Mouse (Mus musculus): ENCODE measurements at regions not wholly inside any gene's neighbourhood (a gene's known extent, or its start where the extent isn't known, plus 50 kb on each side); places are given as distances from the start of the nearest gene placed in this dataset.

DNA sequence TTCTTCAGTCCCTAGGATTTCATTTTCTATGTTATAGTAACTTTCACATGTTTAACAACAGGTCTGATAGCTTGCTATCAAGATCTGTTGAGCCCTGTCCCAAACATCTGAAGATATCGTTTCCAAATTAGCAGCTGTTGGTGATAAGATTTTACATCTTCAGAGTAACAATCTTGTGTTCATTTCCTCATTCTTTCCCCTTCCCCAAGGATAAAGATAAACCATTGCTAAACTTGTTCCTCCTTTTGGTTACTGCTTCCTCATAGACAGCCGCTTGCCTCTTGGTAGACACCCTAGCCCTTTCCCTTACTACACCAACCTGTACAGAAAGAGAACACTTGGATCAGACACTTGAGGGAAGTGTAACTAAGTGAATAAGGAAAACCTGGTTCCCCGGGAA lies 58.6 kb downstream of the Kcnrg start:
- no peak for DNase-seq
- no peak for TF ChIP-seq POLR2A (IDR thresholded peaks at IDR 0.05; ENCODE audit: control insufficient read depth, extremely low read depth, insufficient read depth, low read length, poor library complexity)
- TF ChIP-seq CTCF (IDR thresholded peaks at IDR 0.05; ENCODE audit: borderline replicate concordance, control insufficient read depth, extremely low read depth, insufficient read depth, low read length, poor library complexity), result no peak
- H3K4me1 ChIP-seq (replicated peaks; ENCODE audit: control insufficient read depth, insufficient read depth, low read length), result no peaks in the 10 kb centered on the region
- 82% methylated on average over 3 of the region's 3 CpGs for WGBS
- H3K27ac ChIP-seq (ENCODE audit: control insufficient read depth, insufficient read depth, low read length), result no peak overlapping the region
- no peaks in the 10 kb centered on the region for H3K27me3 ChIP-seq (ENCODE audit: control insufficient read depth, insufficient read depth, low read length)
- peaks cover 14% of the 10 kb centered on the region for H3K36me3 ChIP-seq (ENCODE audit: control insufficient read depth, insufficient read depth, low read length)
- no peak overlapping the region for H3K4me3 ChIP-seq (ENCODE audit: control insufficient read depth, insufficient read depth, low read length)

DNA sequence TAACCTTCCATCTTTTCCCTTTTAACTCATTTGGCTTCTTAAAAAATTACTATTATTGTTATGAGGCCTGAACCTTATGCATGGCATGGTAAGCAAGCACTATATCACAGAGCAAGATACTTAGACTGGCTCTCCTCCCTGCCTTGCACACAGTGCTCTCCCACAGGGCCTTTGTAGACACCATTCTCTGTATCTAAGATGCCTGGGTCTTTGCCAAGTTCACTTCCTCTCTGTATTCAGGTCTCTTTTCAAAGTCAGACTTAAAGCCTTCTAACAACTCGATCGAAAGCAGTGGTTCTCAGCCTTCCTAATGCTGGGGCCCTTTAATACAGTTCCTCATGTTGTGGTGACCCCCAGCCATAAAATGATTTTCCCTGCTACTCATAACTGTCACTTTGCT lies 65.9 kb downstream of the Kcnrg start:
- DNase-seq, result no peak
- H3K4me1 ChIP-seq (replicated peaks; ENCODE audit: control insufficient read depth, insufficient read depth, low read length), result peaks cover 7% of the 10 kb centered on the region
- H3K27me3 ChIP-seq (ENCODE audit: control insufficient read depth, insufficient read depth, low read length), result no peaks in the 10 kb centered on the region
- H3K4me3 ChIP-seq (ENCODE audit: control insufficient read depth, insufficient read depth, low read length), result no peak overlapping the region
- no peak overlapping the region for H3K27ac ChIP-seq (ENCODE audit: control insufficient read depth, insufficient read depth, low read length)
- TF ChIP-seq POLR2A (IDR thresholded peaks at IDR 0.05; ENCODE audit: control insufficient read depth, extremely low read depth, insufficient read depth, low read length, poor library complexity), result no peak
- TF ChIP-seq CTCF (IDR thresholded peaks at IDR 0.05; ENCODE audit: borderline replicate concordance, control insufficient read depth, extremely low read depth, insufficient read depth, low read length, poor library complexity), result no peak
- WGBS, result 6% methylated on average over 2 of the region's 2 CpGs
- H3K36me3 ChIP-seq (ENCODE audit: control insufficient read depth, insufficient read depth, low read length), result peaks cover 25% of the 10 kb centered on the region

DNA sequence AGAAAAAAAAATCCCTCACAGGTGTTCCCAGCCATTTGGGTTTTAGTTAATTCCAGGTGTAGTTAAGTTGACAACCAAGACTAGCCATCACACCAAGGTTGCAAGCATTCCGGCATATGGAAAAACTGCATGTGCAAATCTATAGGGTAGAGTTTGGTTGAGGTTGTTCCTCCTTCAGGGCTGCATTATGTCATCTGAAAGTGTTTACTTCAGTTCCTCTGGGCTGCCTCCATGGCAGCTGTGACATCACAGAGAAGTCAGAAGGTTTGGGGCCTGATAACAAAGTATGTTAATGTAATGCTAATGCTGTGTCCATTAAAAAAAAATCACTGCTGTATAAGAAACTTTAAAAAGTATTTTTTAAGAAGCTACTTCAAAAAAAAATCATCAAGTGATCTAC lies 70.8 kb downstream of the Kcnrg start:
- no peak overlapping the region for H3K4me3 ChIP-seq (ENCODE audit: control insufficient read depth, insufficient read depth, low read length)
- no peak overlapping the region for H3K27ac ChIP-seq (ENCODE audit: control insufficient read depth, insufficient read depth, low read length)
- peaks cover 9% of the 10 kb centered on the region for H3K4me1 ChIP-seq (replicated peaks; ENCODE audit: control insufficient read depth, insufficient read depth, low read length)
- peaks cover 5% of the 10 kb centered on the region for H3K36me3 ChIP-seq (ENCODE audit: control insufficient read depth, insufficient read depth, low read length)
- no peak for DNase-seq
- WGBS, result 97% methylated on average over 1 of the region's 1 CpGs
- no peaks in the 10 kb centered on the region for H3K27me3 ChIP-seq (ENCODE audit: control insufficient read depth, insufficient read depth, low read length)
- TF ChIP-seq CTCF (IDR thresholded peaks at IDR 0.05; ENCODE audit: borderline replicate concordance, control insufficient read depth, extremely low read depth, insufficient read depth, low read length, poor library complexity) (no peak), POLR2A (IDR thresholded peaks at IDR 0.05; ENCODE audit: control insufficient read depth, extremely low read depth, insufficient read depth, low read length, poor library complexity) (no peak)

DNA sequence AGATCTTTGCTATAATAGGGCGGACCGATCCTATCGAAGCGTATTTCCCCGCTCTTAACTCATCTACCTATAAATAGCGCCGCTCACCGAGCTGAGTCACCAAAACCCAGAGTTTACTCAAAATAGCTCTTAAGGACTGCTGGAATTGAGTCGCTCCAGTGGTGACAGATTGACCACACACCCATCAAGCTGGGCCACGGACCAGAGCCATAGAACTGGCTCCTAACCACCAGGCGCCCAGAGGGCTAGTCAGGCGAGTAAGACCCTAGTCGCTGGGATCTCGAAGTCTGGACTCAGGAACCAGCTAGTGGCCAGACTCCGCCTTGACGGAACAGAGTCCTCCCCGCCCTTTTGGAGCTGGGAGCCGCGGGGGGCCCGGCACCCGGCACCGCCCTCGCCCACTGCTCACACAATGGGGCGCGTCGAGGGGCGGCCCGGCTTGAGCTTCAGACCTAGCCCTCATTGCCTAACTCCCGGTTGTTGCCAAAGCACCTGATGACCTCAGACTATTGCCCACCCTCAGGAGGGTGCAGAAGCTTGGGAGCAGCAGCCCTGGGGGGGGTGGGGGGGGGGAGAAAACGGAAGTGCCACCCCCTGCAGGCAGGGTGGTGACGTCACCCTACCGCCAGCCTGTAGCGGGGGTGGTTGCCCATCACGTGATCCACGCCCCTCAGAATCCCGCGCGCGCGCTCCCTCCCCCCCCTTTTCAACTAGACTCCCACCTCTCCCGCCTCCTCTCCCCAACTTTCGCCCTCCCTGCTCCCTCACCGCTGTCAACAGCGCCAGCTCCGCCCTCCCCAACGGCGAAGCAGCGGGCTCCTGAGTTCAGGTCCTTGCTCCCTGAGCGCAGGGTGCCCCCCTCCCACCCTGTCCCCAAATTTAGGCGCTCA lies 73.8 kb downstream of the Kcnrg start:
- Histone ChIP-seq H3K27me3 (ENCODE audit: control insufficient read depth, insufficient read depth, low read length) (no peaks in the 10 kb centered on the region), H3K4me1 (replicated peaks; ENCODE audit: control insufficient read depth, insufficient read depth, low read length) (peaks cover 28% of the 10 kb centered on the region), H3K4me3 (ENCODE audit: control insufficient read depth, insufficient read depth, low read length) (peak overlapping the region; percentile 85), H3K36me3 (ENCODE audit: control insufficient read depth, insufficient read depth, low read length) (no peaks in the 10 kb centered on the region), H3K27ac (ENCODE audit: control insufficient read depth, insufficient read depth, low read length) (peak overlapping the region; percentile 75)
- DNase-seq, result peak; percentile 89
- under 1% methylated on average over 50 of the region's 50 CpGs for whole genome bisulfite sequencing
- peak; percentile 79 for TF ChIP-seq POLR2A (IDR thresholded peaks at IDR 0.05; ENCODE audit: control insufficient read depth, extremely low read depth, insufficient read depth, low read length, poor library complexity)
- no peak for TF ChIP-seq CTCF (IDR thresholded peaks at IDR 0.05; ENCODE audit: borderline replicate concordance, control insufficient read depth, extremely low read depth, insufficient read depth, low read length, poor library complexity)

DNA sequence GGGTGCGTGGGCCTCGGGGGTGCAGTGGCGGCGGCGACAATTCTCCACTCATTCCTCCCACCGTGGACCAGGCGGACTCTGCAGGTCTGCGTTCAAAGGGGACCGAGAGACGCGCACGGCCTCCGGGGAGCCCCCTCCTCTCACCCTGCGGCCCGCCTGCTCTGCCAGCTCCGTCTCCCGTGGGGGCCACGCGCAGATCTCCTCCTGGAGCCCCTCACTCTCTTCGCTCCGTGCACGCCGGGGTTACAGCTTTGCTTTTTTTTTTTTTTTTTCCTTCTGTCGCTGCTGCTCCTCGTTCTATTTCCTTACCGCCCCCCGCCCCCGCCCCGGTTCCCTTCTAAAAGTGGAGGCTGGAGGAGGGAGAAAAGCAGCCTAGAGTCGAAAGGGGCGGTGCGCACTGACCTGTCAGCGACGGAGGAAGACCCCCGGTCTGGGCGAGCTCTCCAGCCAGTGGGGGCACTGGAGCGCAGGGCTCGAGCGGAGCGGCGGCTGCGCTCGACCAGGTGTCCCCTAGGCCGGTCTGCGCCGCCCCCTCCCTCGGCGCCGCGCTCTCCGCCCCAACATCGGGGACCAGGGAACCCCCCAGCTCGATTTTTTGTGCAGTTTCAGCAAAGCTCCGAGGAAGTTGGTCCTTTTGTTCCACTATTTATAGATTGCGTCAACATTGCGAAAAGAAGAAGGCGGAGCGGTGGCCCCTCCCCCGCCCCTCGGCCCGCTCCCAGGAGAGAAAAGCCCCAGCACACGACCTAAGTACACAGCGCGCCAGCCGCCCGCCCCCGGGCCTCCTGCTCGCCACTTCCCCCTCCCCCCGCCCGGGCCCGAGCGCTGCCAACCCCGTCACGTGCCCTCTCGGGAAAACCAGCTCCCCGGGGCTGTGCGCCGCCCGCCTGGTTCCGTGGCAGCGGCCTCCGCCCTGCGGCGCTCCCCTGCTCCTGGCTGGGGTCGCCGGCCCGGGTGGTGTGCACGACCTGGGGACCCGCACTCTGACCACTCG lies 74.7 kb downstream of the Kcnrg start:
- peak overlapping the region; percentile 94 for H3K27ac ChIP-seq (ENCODE audit: control insufficient read depth, insufficient read depth, low read length)
- H3K4me1 ChIP-seq (replicated peaks; ENCODE audit: control insufficient read depth, insufficient read depth, low read length), result peaks cover 35% of the 10 kb centered on the region
- no peaks in the 10 kb centered on the region for H3K36me3 ChIP-seq (ENCODE audit: control insufficient read depth, insufficient read depth, low read length)
- peak overlapping the region; percentile 85 for H3K4me3 ChIP-seq (ENCODE audit: control insufficient read depth, insufficient read depth, low read length)
- peak; percentile 91 for DNase-seq
- peaks cover 4% of the 10 kb centered on the region; the same call in 1 of the 2 replicates for H3K27me3 ChIP-seq (ENCODE audit: control insufficient read depth, insufficient read depth, low read length)
- TF ChIP-seq CTCF (IDR thresholded peaks at IDR 0.05; ENCODE audit: borderline replicate concordance, control insufficient read depth, extremely low read depth, insufficient read depth, low read length, poor library complexity), result 0 out of 2 replicates have a peak, but pooled peaks have one; percentile 46
- TF ChIP-seq POLR2A (IDR thresholded peaks at IDR 0.05; ENCODE audit: control insufficient read depth, extremely low read depth, insufficient read depth, low read length, poor library complexity), result peak; percentile 92
- 1% methylated on average over 90 of the region's 90 CpGs for WGBS

All from thymus, adult 2 months (tissue).